Mouse (Mus musculus): Measurements from ENCODE around the gene Efna3. TPM values are rescaled to one million over a fixed set of nuclear protein-coding genes. Genes with fewer than 3 reads are reported as not detected.

The Efna3 gene
- polyA plus RNA-seq, 1 experiment from 2014 or later = 4.2 TPM

DNA sequence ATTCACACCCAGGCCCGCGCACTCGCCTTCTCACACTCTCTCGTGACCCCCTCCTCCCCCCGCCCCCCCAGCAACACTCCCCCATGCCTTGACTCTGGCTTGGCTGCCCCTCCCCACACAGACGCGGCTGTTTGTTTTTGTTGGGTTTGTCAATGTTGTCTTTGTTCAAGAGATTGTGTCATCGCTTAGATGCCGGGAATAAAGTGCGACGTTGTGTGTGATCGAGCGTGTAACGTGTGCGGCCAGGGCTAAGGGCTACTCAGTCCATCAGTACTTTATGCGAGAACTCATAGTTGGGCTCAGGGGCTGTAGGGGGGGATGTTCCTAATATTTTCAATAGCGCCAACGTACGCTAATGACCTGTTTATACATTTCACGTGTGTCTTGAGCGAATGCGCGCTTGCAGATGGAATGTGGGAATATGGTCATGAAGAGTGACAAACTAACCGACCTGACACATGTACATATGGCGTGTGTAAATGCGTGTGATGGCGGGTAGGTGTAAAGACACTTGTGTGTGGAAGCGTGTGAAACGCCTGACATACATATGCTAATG lies 42.6 kb downstream of the Efna3 start:
- peak; percentile 2; the same call in 1 of the 2 replicates for ATAC-seq (replicated peaks; ENCODE audit: low FRiP score, low read depth)
- DNase-seq (ENCODE audit: low spot score) = peak; percentile 47
- under 1% methylated on average over 29 of the region's 29 CpGs for WGBS
- Histone ChIP-seq H3K4me2 (ENCODE audit: low read length) (peak overlapping the region; percentile 85), H3K27ac (peak overlapping the region; percentile 96), H3K4me1 (replicated peaks; ENCODE audit: insufficient read depth, low read length) (peaks cover 16% of the 10 kb centered on the region), H3K9ac (ENCODE audit: low read depth, low read length) (peak overlapping the region; percentile 77), H3K27me3 (ENCODE audit: insufficient read depth, low read length) (no peaks in the 10 kb centered on the region), H3K9me3 (replicated peaks; ENCODE audit: low read length) (no peaks in the 10 kb centered on the region), H3K36me3 (ENCODE audit: insufficient read depth, low read length) (peaks cover 10% of the 10 kb centered on the region), H3K4me3 (replicated peaks; ENCODE audit: low read depth, low read length) (peak overlapping the region; percentile 70)
- no peak; the same call in 1 of the 2 replicates for TF ChIP-seq CTCF (IDR thresholded peaks at IDR 0.05; ENCODE audit: low read depth)

DNA sequence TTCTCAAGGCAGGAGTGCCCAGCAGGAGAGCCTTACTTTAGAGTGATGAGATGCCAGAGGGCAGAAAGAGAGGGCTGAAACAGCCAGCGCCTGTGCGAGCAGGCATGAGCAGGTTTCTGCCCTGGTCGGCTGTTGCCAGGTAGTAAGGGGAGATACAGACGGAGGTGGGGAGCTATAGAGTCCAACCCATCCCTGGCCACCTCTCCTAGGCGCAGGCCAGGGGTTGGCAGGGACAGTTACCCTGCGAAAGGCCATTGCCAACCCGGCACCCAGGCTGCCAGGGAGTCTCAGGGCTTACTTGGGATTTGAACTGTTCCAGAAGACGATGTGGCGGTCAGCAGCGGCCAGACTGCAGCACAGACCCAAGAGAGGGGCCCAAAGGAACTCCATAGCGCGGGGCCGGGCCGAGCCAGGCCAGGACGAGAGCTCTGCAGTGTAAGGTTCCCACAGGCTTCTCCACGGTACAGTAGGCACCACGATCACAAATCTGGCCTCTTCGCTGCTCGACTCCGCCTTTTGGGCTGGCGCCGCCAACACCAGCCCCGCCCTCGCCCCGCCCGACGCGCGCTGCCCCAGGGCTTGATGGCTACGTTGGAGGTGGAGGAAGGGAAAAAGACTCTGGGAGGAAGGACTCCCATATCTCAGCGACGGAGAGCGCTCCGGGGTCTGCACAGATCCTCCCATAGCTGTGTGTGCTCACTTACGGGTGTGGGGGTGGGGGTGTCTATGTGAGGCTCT lies 43.4 kb downstream of the Efna3 start:
- Histone ChIP-seq H3K9ac (ENCODE audit: low read depth, low read length) (peak overlapping the region; percentile 77), H3K9me3 (replicated peaks; ENCODE audit: low read length) (no peaks in the 10 kb centered on the region), H3K27ac (peak overlapping the region; percentile 96), H3K4me1 (replicated peaks; ENCODE audit: insufficient read depth, low read length) (peaks cover 16% of the 10 kb centered on the region), H3K36me3 (ENCODE audit: insufficient read depth, low read length) (peaks cover 12% of the 10 kb centered on the region), H3K4me2 (ENCODE audit: low read length) (peak overlapping the region; percentile 85), H3K4me3 (replicated peaks; ENCODE audit: low read depth, low read length) (peak overlapping the region; percentile 70), H3K27me3 (ENCODE audit: insufficient read depth, low read length) (no peaks in the 10 kb centered on the region)
- ATAC-seq (replicated peaks; ENCODE audit: low FRiP score, low read depth) (peak; percentile 79), DNase-seq (ENCODE audit: low spot score) (peak; percentile 95)
- no peak for TF ChIP-seq CTCF (IDR thresholded peaks at IDR 0.05; ENCODE audit: low read depth)
- under 1% methylated on average over 35 of the region's 35 CpGs for WGBS

DNA sequence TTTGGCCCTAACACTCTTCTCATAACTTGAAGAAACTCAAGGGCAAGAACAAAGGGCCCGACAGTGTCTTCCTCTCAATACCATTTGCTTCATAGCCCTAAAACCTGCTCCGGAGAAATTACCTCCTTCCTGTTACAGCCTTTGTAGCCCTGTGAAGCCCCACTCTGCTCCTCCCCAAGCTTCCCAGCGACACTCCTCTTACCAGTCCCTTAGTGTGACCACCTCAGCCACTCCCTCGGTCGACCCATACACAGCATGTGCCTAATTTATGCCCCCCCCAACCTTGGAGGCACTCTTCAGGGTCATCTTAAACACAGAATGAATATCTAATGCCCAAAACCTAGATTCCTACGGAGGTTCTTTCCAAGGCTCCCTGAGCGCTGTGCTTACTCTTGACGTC lies 44.1 kb downstream of the Efna3 start:
- peak overlapping the region; percentile 85 for H3K4me2 ChIP-seq (ENCODE audit: low read length)
- H3K27me3 ChIP-seq (ENCODE audit: insufficient read depth, low read length) = no peaks in the 10 kb centered on the region
- peak overlapping the region; percentile 77 for H3K9ac ChIP-seq (ENCODE audit: low read depth, low read length)
- peak; percentile 24 for DNase-seq (ENCODE audit: low spot score)
- H3K4me3 ChIP-seq (replicated peaks; ENCODE audit: low read depth, low read length) = peak overlapping the region; percentile 70
- no peak for ATAC-seq (replicated peaks; ENCODE audit: low FRiP score, low read depth)
- 12% methylated on average over 8 of the region's 8 CpGs for WGBS
- H3K27ac ChIP-seq = peak overlapping the region; percentile 96
- H3K9me3 ChIP-seq (replicated peaks; ENCODE audit: low read length) = no peaks in the 10 kb centered on the region
- H3K36me3 ChIP-seq (ENCODE audit: insufficient read depth, low read length) = peaks cover 12% of the 10 kb centered on the region
- H3K4me1 ChIP-seq (replicated peaks; ENCODE audit: insufficient read depth, low read length) = peaks cover 16% of the 10 kb centered on the region
- TF ChIP-seq CTCF (IDR thresholded peaks at IDR 0.05; ENCODE audit: low read depth) = no peak

- H3K27ac ChIP-seq = peak overlapping the region; percentile 96
- DNase-seq (ENCODE audit: low spot score) (peak; percentile 79), ATAC-seq (replicated peaks; ENCODE audit: low FRiP score, low read depth) (peak; percentile 23; the same call in 1 of the 2 replicates)
- H3K27me3 ChIP-seq (ENCODE audit: insufficient read depth, low read length) = no peaks in the 10 kb centered on the region
- no peaks in the 10 kb centered on the region for H3K9me3 ChIP-seq (replicated peaks; ENCODE audit: low read length)
- H3K4me2 ChIP-seq (ENCODE audit: low read length) = peak overlapping the region; percentile 85
- 31% methylated on average over 7 of the region's 7 CpGs for WGBS
- peak overlapping the region; percentile 77 for H3K9ac ChIP-seq (ENCODE audit: low read depth, low read length)
- peak overlapping the region; percentile 70 for H3K4me3 ChIP-seq (replicated peaks; ENCODE audit: low read depth, low read length)
- H3K4me1 ChIP-seq (replicated peaks; ENCODE audit: insufficient read depth, low read length) = peaks cover 16% of the 10 kb centered on the region
- H3K36me3 ChIP-seq (ENCODE audit: insufficient read depth, low read length) = peaks cover 12% of the 10 kb centered on the region
- TF ChIP-seq CTCF (IDR thresholded peaks at IDR 0.05; ENCODE audit: low read depth) = no peak
These were observed 44.7 kb downstream of the Efna3 start for GRCm38 (mm10) chr3:89278107-89278506.

GRCm38 (mm10) chr3:89277281-89278021 lies 45.3 kb downstream of the Efna3 start:
- no peaks in the 10 kb centered on the region for H3K9me3 ChIP-seq (replicated peaks; ENCODE audit: low read length)
- DNase-seq (ENCODE audit: low spot score) = peak; percentile 56
- no peak; the same call in 1 of the 2 replicates for ATAC-seq (replicated peaks; ENCODE audit: low FRiP score, low read depth)

DNA sequence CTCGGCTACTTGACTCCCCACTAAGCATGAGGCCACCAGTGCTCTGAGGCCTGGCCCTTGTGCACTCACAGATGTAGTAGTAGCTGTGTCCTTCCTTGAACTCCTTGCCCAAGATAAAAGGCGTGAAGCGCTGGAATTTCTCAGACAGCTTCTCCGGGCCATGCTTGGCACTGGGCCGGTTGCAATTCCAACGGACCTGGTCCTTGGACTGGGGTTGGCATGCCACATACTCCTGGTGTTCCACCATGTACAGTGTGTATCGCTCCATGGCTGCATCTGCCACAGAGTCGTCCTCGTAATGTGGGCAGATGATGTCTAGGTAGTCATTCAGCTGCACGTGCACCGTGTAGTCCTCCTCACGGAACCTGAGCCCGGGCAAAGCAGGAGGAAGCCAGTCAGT lies 46.7 kb downstream of the Efna3 start:
- DNase-seq (ENCODE audit: low spot score) = no peak
- peaks cover 9% of the 10 kb centered on the region; the same call in 1 of the 2 replicates for H3K4me1 ChIP-seq (replicated peaks; ENCODE audit: insufficient read depth, low read length)
- H3K4me2 ChIP-seq (ENCODE audit: low read length) = peak overlapping the region; percentile 85; the same call in 1 of the 2 replicates
- H3K27me3 ChIP-seq (ENCODE audit: insufficient read depth, low read length) = no peaks in the 10 kb centered on the region
- no peaks in the 10 kb centered on the region for H3K9me3 ChIP-seq (replicated peaks; ENCODE audit: low read length)
- H3K36me3 ChIP-seq (ENCODE audit: insufficient read depth, low read length) = peaks cover 23% of the 10 kb centered on the region
- H3K27ac ChIP-seq = no peak overlapping the region
- no peak overlapping the region for H3K9ac ChIP-seq (ENCODE audit: low read depth, low read length)
- TF ChIP-seq CTCF (IDR thresholded peaks at IDR 0.05; ENCODE audit: low read depth) = no peak
- 89% methylated on average over 13 of the region's 13 CpGs for WGBS
- no peak for ATAC-seq (replicated peaks; ENCODE audit: low FRiP score, low read depth)
- no peak overlapping the region for H3K4me3 ChIP-seq (replicated peaks; ENCODE audit: low read depth, low read length)

More at GRCm38 (mm10) chr3:89277281-89278021, 45.3 kb downstream of the Efna3 start:
- Histone ChIP-seq H3K27ac (peak overlapping the region; percentile 96), H3K4me2 (ENCODE audit: low read length) (peak overlapping the region; percentile 85), H3K36me3 (ENCODE audit: insufficient read depth, low read length) (peaks cover 14% of the 10 kb centered on the region), H3K27me3 (ENCODE audit: insufficient read depth, low read length) (no peaks in the 10 kb centered on the region), H3K4me3 (replicated peaks; ENCODE audit: low read depth, low read length) (peak overlapping the region; percentile 70), H3K4me1 (replicated peaks; ENCODE audit: insufficient read depth, low read length) (peaks cover 16% of the 10 kb centered on the region), H3K9ac (ENCODE audit: low read depth, low read length) (peak overlapping the region; percentile 77)
- TF ChIP-seq CTCF (IDR thresholded peaks at IDR 0.05; ENCODE audit: low read depth) = no peak
- 23% methylated on average over 14 of the region's 14 CpGs for WGBS
